Mouse (Mus musculus) CH12.LX (cell line): ENCODE data around the gene Retreg2. TPM values are rescaled to one million over a fixed set of nuclear protein-coding genes. Genes with fewer than 3 reads are reported as not detected.

Experiments
- DNase-seq: peaks from one replicate; pipeline ENCODE4 v3.0.0-alpha.2; 2013; ENCODE audit errors: extremely low read depth
- H3K27ac ChIP-seq: 2 replicates; pipeline ENCODE4 v1.5.1; 2012; ENCODE audit warnings: low read depth, mild to moderate bottlenecking, control low read depth, moderate library complexity; ENCODE audit not compliant: insufficient read depth
- H3K27me3 ChIP-seq: replicated peaks from 2 replicates; pipeline ENCODE3; 2012; ENCODE audit warnings: inconsistent platforms
- H3K36me3 ChIP-seq, 2 experiments: replicated peaks in 1 of 2; 2 replicates each; pipeline versions ENCODE3 to v1.6.1; 2012; ENCODE audit warnings: inconsistent platforms in 1 of 2, low read length in 1 of 2, mild to moderate bottlenecking in 1 of 2, mixed read lengths in 1 of 2, moderate library complexity in 1 of 2; ENCODE audit not compliant: control insufficient read depth in 1 of 2, insufficient read depth in 1 of 2
- H3K4me1 ChIP-seq, 2 experiments: 2 replicates each; pipeline ENCODE4 v1.6.1; 2012; ENCODE audit warnings: inconsistent platforms in 1 of 2, moderate library complexity in 1 of 2; ENCODE audit not compliant: insufficient read depth in 2 of 2, control insufficient read depth in 1 of 2
- H3K4me2 ChIP-seq: 2 replicates; pipeline ENCODE4 v1.6.1; 2012; ENCODE audit warnings: low read depth, mild to moderate bottlenecking, control low read depth; ENCODE audit not compliant: poor library complexity, insufficient read depth, severe bottlenecking
- H3K4me3 ChIP-seq, 3 experiments: fragments of 150-350 bp in 1 of 3; sonication (generic) in 1 of 3; replicated peaks in 1 of 3; 2 replicates each; pipeline versions ENCODE3 to v1.5.1; 2011 to 2012; ENCODE audit warnings: low read depth in 2 of 3, low read length in 2 of 3, mild to moderate bottlenecking in 2 of 3, moderate library complexity in 2 of 3, control low read depth in 1 of 3, improper control_type of control experiment in 1 of 3, inconsistent platforms in 1 of 3, mixed read lengths in 1 of 3; ENCODE audit not compliant: poor library complexity in 1 of 3
- H3K79me2 ChIP-seq: replicated peaks from 2 replicates; pipeline ENCODE4 v1.6.1; 2012; ENCODE audit warnings: mild to moderate bottlenecking, moderate library complexity; ENCODE audit not compliant: control insufficient read depth, poor library complexity, insufficient read depth, severe bottlenecking; ENCODE audit errors: extremely low read depth
- H3K9ac ChIP-seq: 2 replicates; pipeline ENCODE4 v1.6.1; 2012; ENCODE audit warnings: low read depth, mild to moderate bottlenecking, control low read depth, moderate library complexity; ENCODE audit not compliant: insufficient read depth
- H3K9me3 ChIP-seq: replicated peaks from 2 replicates; pipeline ENCODE3; 2012; ENCODE audit warnings: low read length, inconsistent platforms, mixed read lengths
- BHLHE40 ChIP-seq: IDR thresholded peaks from 2 replicates; pipeline ENCODE4 v1.6.1; 2011; ENCODE audit warnings: mild to moderate bottlenecking, low read depth, low read length, improper control_type of control experiment
- CHD1 ChIP-seq: IDR thresholded peaks from 2 replicates; pipeline ENCODE4 v1.6.1; 2012; ENCODE audit warnings: low read depth, low read length, improper control_type of control experiment, inconsistent platforms
- CHD2 ChIP-seq: IDR thresholded peaks from 2 replicates; pipeline ENCODE4 v1.6.1; 2011; ENCODE audit warnings: low read length, improper control_type of control experiment
- E2F4 ChIP-seq: IDR thresholded peaks from 2 replicates; pipeline ENCODE4 v1.6.1; 2011; ENCODE audit warnings: low read depth, low read length, improper control_type of control experiment; ENCODE audit not compliant: insufficient replicate concordance
- ELF1 ChIP-seq: IDR thresholded peaks from 2 replicates; pipeline ENCODE4 v1.6.1; 2014; ENCODE audit warnings: low read depth, mild to moderate bottlenecking, inconsistent platforms, low read length, improper control_type of control experiment
- EP300 ChIP-seq: IDR thresholded peaks from 2 replicates; pipeline ENCODE4 v1.6.1; 2011; ENCODE audit warnings: low read length, improper control_type of control experiment
- ETS1 ChIP-seq: conservative IDR thresholded peaks from 2 replicates; pipeline ENCODE4 v1.6.1; 2012; ENCODE audit warnings: low read depth, mild to moderate bottlenecking, inconsistent platforms, low read length, improper control_type of control experiment, moderate library complexity
- HCFC1 ChIP-seq: IDR thresholded peaks from 2 replicates; pipeline ENCODE4 v1.6.1; 2012; ENCODE audit warnings: low read depth, mild to moderate bottlenecking, inconsistent platforms, low read length, improper control_type of control experiment
- IRF4 ChIP-seq: IDR thresholded peaks from 2 replicates; pipeline ENCODE4 v1.6.1; 2014; ENCODE audit warnings: low read depth, mild to moderate bottlenecking, inconsistent platforms, low read length, improper control_type of control experiment
- JUND ChIP-seq: conservative IDR thresholded peaks from 2 replicates; pipeline ENCODE4 v1.6.1; 2011; ENCODE audit warnings: low read depth, low read length, improper control_type of control experiment
- KAT2A ChIP-seq: IDR thresholded peaks from 2 replicates; pipeline ENCODE4 v1.6.1; 2012; ENCODE audit warnings: low read length, improper control_type of control experiment, inconsistent platforms; ENCODE audit not compliant: insufficient replicate concordance
- MAFK ChIP-seq: IDR thresholded peaks from 2 replicates; pipeline ENCODE4 v1.6.1; 2011; ENCODE audit warnings: low read length, improper control_type of control experiment; ENCODE audit not compliant: insufficient replicate concordance
- MAX ChIP-seq: IDR thresholded peaks from 2 replicates; pipeline ENCODE4 v1.6.1; 2011; ENCODE audit warnings: low read length, improper control_type of control experiment
- MAZ ChIP-seq: IDR thresholded peaks from 2 replicates; pipeline ENCODE4 v1.6.1; 2012; ENCODE audit warnings: low read depth, mild to moderate bottlenecking, inconsistent platforms, low read length, improper control_type of control experiment, moderate library complexity
- MYC ChIP-seq: IDR thresholded peaks from 2 replicates; pipeline ENCODE4 v1.6.1; 2011; ENCODE audit warnings: low read depth, mild to moderate bottlenecking, improper control_type of control experiment, low read length
- NELFE ChIP-seq: IDR thresholded peaks from 2 replicates; pipeline ENCODE4 v1.6.1; 2011; ENCODE audit warnings: low read depth, low read length, improper control_type of control experiment
- NRF1 ChIP-seq: IDR thresholded peaks from 2 replicates; pipeline ENCODE4 v1.6.1; 2014; ENCODE audit warnings: low read depth, mild to moderate bottlenecking, inconsistent platforms, low read length, improper control_type of control experiment, moderate library complexity
- PAX5 ChIP-seq: IDR thresholded peaks from 2 replicates; pipeline ENCODE4 v1.6.1; 2012; ENCODE audit warnings: low read length, inconsistent platforms, mixed read lengths
- POLR2A ChIP-seq: IDR thresholded peaks from 2 replicates; pipeline ENCODE4 v1.6.1; 2011; ENCODE audit warnings: low read depth, mild to moderate bottlenecking, improper control_type of control experiment, low read length
- RCOR1 ChIP-seq: conservative IDR thresholded peaks from 2 replicates; pipeline ENCODE4 v1.6.1; 2012; ENCODE audit warnings: low read depth, mild to moderate bottlenecking, inconsistent platforms, low read length, improper control_type of control experiment
- SIN3A ChIP-seq: IDR thresholded peaks from 2 replicates; pipeline ENCODE4 v1.6.1; 2012; ENCODE audit warnings: low read length, improper control_type of control experiment, inconsistent platforms
- SMC3 ChIP-seq: IDR thresholded peaks from 2 replicates; pipeline ENCODE4 v1.6.1; 2011; ENCODE audit warnings: low read depth, low read length, improper control_type of control experiment
- TCF12 ChIP-seq: IDR thresholded peaks from 2 replicates; pipeline ENCODE4 v1.6.1; 2014; ENCODE audit warnings: low read depth, mild to moderate bottlenecking, inconsistent platforms, low read length, improper control_type of control experiment
- UBTF ChIP-seq: IDR thresholded peaks from 2 replicates; pipeline ENCODE4 v1.6.1; 2012; ENCODE audit warnings: low read depth, mild to moderate bottlenecking, inconsistent platforms, low read length, improper control_type of control experiment, moderate library complexity
- USF1 ChIP-seq: IDR thresholded peaks from 2 replicates; pipeline ENCODE4 v1.6.1; 2014; ENCODE audit warnings: low read depth, mild to moderate bottlenecking, inconsistent platforms, low read length, improper control_type of control experiment
- ZMIZ1 ChIP-seq: IDR thresholded peaks from 2 replicates; pipeline ENCODE4 v1.6.1; 2012; ENCODE audit warnings: low read depth, mild to moderate bottlenecking, inconsistent platforms, low read length, improper control_type of control experiment
- dilution Hi-C: fragments of 300-500 bp; cut with MboI; formaldehyde crosslinking; loops from 2 replicates; pipeline ENCODE4 v1.14.3; 2020; ENCODE audit warnings: low sequenced_read_pairs; ENCODE audit not compliant: extremely low pct_unique_long_range_greater_than_20kb, extremely low pct_ligation_motif_present
- in situ Hi-C: fragments of 300-500 bp; cut with MboI; formaldehyde crosslinking; loops from 3 replicates; pipeline ENCODE4 v1.14.3; 2019; ENCODE audit warnings: low sequenced_read_pairs, low pct_ligation_motif_present, low pct_unique_long_range_greater_than_20kb, mixed read lengths
- polyA plus RNA-seq: library from polyadenylated mRNA; unstranded; fragments of >175 nt; gene quantifications from 2 replicates; pipeline ENCODE4 v1.2.1, GENCODE M21; 2012; ENCODE audit warnings: low read depth; ENCODE audit not compliant: insufficient read length
- total RNA-seq, 2 experiments: library from RNA; depleted of rRNA; stranded (reverse); fragments of 300-350 nt in 1 of 2; fragments of >200 nt in 1 of 2; gene quantifications; 2 replicates each; pipeline ENCODE4 v1.2.3; 2012 to 2014

Gene Retreg2
- total and polyA plus RNA-seq, 3 experiments: 14.6 to 27.9 (median 26.5) TPM

- in situ Hi-C loops: no loop called here
- H3K4me2 ChIP-seq: peak overlapping the region; percentile 57
- dilution Hi-C loops: no loop called here
- H3K27me3 ChIP-seq: no peaks in the 10 kb centered on the region
- DNase-seq: no peak
- 0 out of 2 replicates have a peak overlapping the region, but pooled peaks have one; percentile 6 for H3K27ac ChIP-seq
- no peak for TF ChIP-seq RCOR1
- no peak for TF ChIP-seq IRF4
- no peak for TF ChIP-seq PAX5
- no peak for TF ChIP-seq POLR2A
- TF ChIP-seq HCFC1: no peak
- TF ChIP-seq JUND: no peak
- no peak for TF ChIP-seq TCF12
- no peak for TF ChIP-seq ZMIZ1
- no peak for TF ChIP-seq SIN3A
- no peak for TF ChIP-seq KAT2A
- no peak for TF ChIP-seq BHLHE40
- no peak for TF ChIP-seq E2F4
- no peak for TF ChIP-seq MAZ
- H3K79me2 ChIP-seq: no peaks in the 10 kb centered on the region
- no peaks in the 10 kb centered on the region for H3K36me3 ChIP-seq
- peak overlapping the region; percentile 51 to 64 (median 61) for H3K4me3 ChIP-seq
- peaks cover 9 to 16% of the 10 kb centered on the region in 2 experiments for H3K4me1 ChIP-seq
- H3K9ac ChIP-seq: 0 out of 2 replicates have a peak overlapping the region, but pooled peaks have one; percentile 16
- H3K9me3 ChIP-seq: no peaks in the 10 kb centered on the region
Observed at GRCm38 (mm10) chr1:75125418-75125817, 17.2 kb upstream of the Retreg2 start.

- H3K4me2 ChIP-seq: no peak overlapping the region
- H3K79me2 ChIP-seq: no peaks in the 10 kb centered on the region
- peaks cover 9 to 14% of the 10 kb centered on the region in 2 experiments for H3K4me1 ChIP-seq
- no peaks in the 10 kb centered on the region for H3K36me3 ChIP-seq
- in situ Hi-C loops: no loop called here
- TF ChIP-seq SMC3: no peak
- no peak for TF ChIP-seq CHD2
- no peak for TF ChIP-seq NRF1
- no peak for TF ChIP-seq MAX
- TF ChIP-seq NELFE: no peak
- TF ChIP-seq HCFC1: no peak
- no peak for TF ChIP-seq RCOR1
- no peak for TF ChIP-seq ETS1
- no peak for TF ChIP-seq KAT2A
- TF ChIP-seq MYC: no peak
- no peak for TF ChIP-seq EP300
- TF ChIP-seq BHLHE40: no peak
- TF ChIP-seq CHD1: no peak
- no peak for TF ChIP-seq MAZ
- TF ChIP-seq MAFK: no peak
- TF ChIP-seq TCF12: no peak
- TF ChIP-seq UBTF: no peak
- no peak for TF ChIP-seq ELF1
- TF ChIP-seq IRF4: no peak
- no peak for TF ChIP-seq USF1
- H3K9ac ChIP-seq: no peak overlapping the region
- dilution Hi-C loops: no loop called here
- DNase-seq: no peak
- no peak overlapping the region for H3K4me3 ChIP-seq
- no peaks in the 10 kb centered on the region for H3K27me3 ChIP-seq
- H3K9me3 ChIP-seq: no peaks in the 10 kb centered on the region
- no peak overlapping the region for H3K27ac ChIP-seq
Observed at GRCm38 (mm10) chr1:75128641-75129040, 13.9 kb upstream of the Retreg2 start.
